Mouse (Mus musculus) gastrocnemius, adult 2 months (tissue): Measurements from ENCODE around the gene Vmn1r38. TPM values are rescaled to one million over a fixed set of nuclear protein-coding genes. Genes with fewer than 3 reads are reported as not detected.
"Not testable (repeated sequence)": the region's sequence is repeated elsewhere in the genome, so short reads cannot be mapped to it uniquely, and the experiment has no call there.

Source experiments
- DNase-seq: peaks from one replicate; pipeline ENCODE4 v3.0.0; 2022
- H3K27ac ChIP-seq: fragments of 200-600 bp; 2 replicates; pipeline ENCODE4 v1.8.1; 2022; ENCODE audit warnings: mild to moderate bottlenecking
- H3K4me3 ChIP-seq: fragments of 200-600 bp; 2 replicates; pipeline ENCODE4 v1.8.1; 2022; ENCODE audit warnings: mild to moderate bottlenecking, moderate library complexity
- CTCF ChIP-seq: fragments of 200-600 bp; IDR thresholded peaks from 2 replicates; pipeline ENCODE4 v1.8.1; 2022; ENCODE audit warnings: antibody characterized with exemption, mild to moderate bottlenecking, moderate library complexity
- intact Hi-C: fragments of 180-260 bp; cut with DNase I; formaldehyde crosslinking; loops from one replicate; pipeline ENCODE4 v1.15.1; 2025
- long read RNA-seq, 2 experiments: library from polyadenylated mRNA; stranded (forward); transcript quantifications; one replicate each; pipeline ENCODE4 v2.0.0; 2021
- total RNA-seq, 2 experiments: library from RNA; stranded (reverse); gene quantifications; 2 replicates each; pipeline ENCODE4 v1.2.3; 2021

Gene Vmn1r38
- total RNA-seq, result not detected
- long read RNA-seq, experiment 1, result 0 reads
- long read RNA-seq, experiment 2, result 0 reads

DNA sequence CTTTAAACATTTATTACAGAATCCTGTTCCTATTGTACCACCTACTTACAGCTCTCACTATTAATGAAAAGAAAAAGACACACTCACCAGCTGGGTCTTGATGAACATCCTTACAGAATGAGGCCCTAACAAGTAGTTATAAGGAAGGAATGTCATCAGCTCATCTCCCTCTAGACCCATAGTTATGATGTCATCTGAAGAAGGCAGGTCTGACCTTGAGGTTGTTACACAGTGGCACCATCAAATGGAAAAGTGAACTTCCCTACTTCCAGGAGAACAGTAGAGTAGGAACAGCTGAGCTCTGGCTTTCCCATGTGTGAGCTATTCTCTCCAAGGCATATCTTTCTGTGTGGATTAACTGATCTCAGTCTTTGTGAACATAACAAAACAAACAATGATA, at the start of gene Vmn1r38:
Vmn1r38 (minus strand) TSS at position 101 of the 400 bp plus-strand sequence.
- DNase-seq, intact Hi-C loops, H3K27ac ChIP-seq, H3K4me3 ChIP-seq: not testable (repeated sequence)

DNA sequence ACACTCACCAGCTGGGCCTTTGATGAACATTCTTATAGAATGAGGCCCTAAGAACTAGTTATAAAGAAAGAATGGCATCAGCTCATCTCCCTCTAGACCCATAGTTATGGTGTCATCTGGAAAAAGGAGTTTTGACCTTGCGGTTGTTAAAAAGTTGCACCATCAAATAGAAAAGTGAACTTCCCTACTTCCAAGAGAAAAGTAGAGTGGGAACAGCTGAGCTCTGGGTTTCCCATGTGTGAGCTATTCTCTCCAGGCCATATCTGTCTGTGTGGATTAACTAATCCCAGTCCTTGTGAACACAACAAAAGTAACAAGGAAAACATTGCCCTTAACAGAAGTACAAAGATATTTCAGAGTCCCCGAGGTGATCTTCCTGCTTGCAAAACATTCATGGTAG, 28.1 kb upstream of the Vmn1r38 start, which contains the start of gene Vmn1r39:
Vmn1r39 (minus strand) TSS at position 101 of the 400 bp plus-strand sequence.
- no peak within 1 kb of the TSS for H3K27ac ChIP-seq
- intact Hi-C loops, result no loop called here
- H3K4me3 ChIP-seq, result no peak within 1 kb of the TSS
- DNase-seq, result no peak
- no peak for TF ChIP-seq CTCF

DNA sequence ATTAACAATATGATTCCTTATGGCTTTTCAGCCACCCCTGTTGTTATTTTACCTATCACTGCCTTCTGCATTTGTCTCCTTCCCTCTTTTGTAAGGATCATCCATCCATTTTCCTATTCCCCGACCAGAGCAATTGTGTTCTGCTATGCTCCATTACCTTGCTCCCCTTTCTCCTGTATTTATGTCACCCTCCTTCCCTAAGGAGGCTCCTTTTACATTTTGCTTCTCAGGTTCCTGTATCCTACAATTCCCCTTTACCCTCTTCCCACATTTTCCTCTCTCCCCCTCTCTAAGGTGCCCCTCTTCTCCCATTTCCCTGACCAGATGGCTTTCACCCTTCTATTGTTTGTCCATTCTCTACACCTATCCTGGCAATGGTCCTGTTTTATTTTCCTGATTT, 23.9 kb upstream of the Vmn1r38 start:
- H3K27ac ChIP-seq, result no peak overlapping the region
- DNase-seq, result no peak
- H3K4me3 ChIP-seq, result no peak overlapping the region
- intact Hi-C loops, result no loop called here
- TF ChIP-seq CTCF, result no peak

DNA sequence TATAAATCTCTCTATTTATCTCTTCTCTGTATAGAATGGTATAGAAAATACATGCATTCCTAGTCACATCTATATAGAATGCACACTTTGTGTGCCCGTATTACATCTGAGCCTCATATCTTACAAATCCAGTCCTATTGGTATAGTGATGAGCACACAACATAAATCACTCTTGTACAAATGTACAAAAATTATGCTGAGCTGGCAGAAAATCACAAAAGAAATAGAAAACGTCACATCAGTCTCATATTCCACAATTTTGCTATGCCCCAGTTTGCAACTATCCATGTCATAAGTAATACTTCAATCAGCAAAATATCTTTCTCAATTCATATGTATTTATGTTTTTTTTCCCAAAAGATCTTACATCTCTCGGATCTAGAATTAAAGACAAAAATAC, 23.3 kb upstream of the Vmn1r38 start:
- no peak overlapping the region for H3K4me3 ChIP-seq
- TF ChIP-seq CTCF, result no peak

DNA sequence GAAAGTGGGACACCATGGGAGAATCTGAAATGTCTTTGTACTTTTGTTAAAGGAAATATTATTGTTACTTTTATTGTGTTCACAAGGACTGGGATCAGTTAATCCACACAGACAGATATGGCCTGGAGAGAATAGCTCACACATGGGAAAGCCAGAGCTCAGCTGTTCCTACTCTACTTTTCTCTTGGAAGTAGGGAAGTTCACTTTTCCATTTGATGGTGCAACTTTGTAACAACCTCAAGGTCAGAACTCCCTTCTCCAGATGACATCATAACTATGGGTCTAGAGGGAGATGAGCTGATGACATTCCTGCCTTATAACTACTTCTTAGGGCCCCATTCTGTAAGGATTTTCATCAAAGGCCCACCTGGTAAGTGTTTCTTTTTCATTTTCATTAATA, 53.3 kb downstream of the Vmn1r38 start, which contains the start of gene Vmn1r37:
Vmn1r37 (plus strand) TSS at position 301 of the 400 bp plus-strand sequence.
- intact Hi-C loops, DNase-seq, H3K4me3 ChIP-seq, H3K27ac ChIP-seq: not testable (repeated sequence)

More for the DNA sequence above, 23.3 kb upstream of the Vmn1r38 start:
- intact Hi-C loops, result no loop called here
- H3K27ac ChIP-seq, result no peak overlapping the region
- no peak for DNase-seq

Other genes starting within 250 kb of the Vmn1r38 start
- gene Mad2l1, start 247.2 kb downstream of the Vmn1r38 start, total RNA-seq, result 1 to 10 TPM in 1 of 2 experiments, under 1 TPM in 1; 0.87 to 1.6 TPM
- gene Vmn1r32, start 222.5 kb downstream of the Vmn1r38 start, total RNA-seq, result not detected
- gene Vmn1r33, start 164.3 kb downstream of the Vmn1r38 start, total RNA-seq, result not detected
- not detected for gene Vmn1r34, start 138.7 kb downstream of the Vmn1r38 start, total RNA-seq
- not detected for gene Vmn1r35, start 96.7 kb downstream of the Vmn1r38 start, total RNA-seq
- not detected for gene Vmn1r36, start 63.5 kb downstream of the Vmn1r38 start, total RNA-seq
- not detected for gene Vmn1r37, start 53.2 kb downstream of the Vmn1r38 start, total RNA-seq
- not detected for gene Vmn1r39, start 28.0 kb upstream of the Vmn1r38 start, total RNA-seq
- 10 to 100 TPM; 28.0 to 28.9 TPM for gene Gng12, start 113.8 kb upstream of the Vmn1r38 start, total RNA-seq